Mouse (Mus musculus): ENCODE results near the gene Ccdc57.
"Not testable (repeated sequence)": the region's sequence is repeated elsewhere in the genome, so short reads cannot be mapped to it uniquely, and the experiment has no call there.

Ccdc57 gene

DNA sequence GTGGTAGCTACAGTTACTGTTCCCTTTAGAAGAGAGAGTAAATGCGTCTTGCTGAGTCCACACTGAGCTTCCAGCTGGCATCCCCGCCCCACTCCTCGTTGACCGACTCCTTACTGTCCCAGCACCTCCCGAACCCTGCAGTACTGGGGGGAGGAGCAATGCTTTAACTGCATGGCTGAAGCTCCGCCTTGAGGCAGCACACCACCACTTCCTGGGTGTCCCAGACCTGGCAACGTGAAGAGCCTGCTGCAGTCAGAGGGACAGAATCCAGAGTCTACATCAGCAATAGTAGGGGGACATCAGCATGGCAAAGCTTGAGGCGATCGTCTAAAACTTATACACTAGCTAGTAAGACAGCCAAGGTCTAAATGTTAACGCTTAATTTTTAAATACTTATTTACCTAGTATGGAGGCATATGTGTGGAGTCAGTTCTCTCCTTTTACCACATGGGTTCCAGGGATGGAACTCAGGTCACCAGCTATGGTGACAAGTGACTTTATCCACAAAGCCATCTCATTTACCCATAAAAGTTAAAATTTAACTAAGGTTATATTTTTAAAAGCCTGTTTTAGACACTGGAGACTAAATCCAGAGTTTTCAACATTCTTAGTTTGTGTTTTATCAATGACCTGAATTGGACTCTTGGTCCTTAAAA, 30.1 kb downstream of the Ccdc57 start:
- peak; percentile 37 for DNase-seq

DNA sequence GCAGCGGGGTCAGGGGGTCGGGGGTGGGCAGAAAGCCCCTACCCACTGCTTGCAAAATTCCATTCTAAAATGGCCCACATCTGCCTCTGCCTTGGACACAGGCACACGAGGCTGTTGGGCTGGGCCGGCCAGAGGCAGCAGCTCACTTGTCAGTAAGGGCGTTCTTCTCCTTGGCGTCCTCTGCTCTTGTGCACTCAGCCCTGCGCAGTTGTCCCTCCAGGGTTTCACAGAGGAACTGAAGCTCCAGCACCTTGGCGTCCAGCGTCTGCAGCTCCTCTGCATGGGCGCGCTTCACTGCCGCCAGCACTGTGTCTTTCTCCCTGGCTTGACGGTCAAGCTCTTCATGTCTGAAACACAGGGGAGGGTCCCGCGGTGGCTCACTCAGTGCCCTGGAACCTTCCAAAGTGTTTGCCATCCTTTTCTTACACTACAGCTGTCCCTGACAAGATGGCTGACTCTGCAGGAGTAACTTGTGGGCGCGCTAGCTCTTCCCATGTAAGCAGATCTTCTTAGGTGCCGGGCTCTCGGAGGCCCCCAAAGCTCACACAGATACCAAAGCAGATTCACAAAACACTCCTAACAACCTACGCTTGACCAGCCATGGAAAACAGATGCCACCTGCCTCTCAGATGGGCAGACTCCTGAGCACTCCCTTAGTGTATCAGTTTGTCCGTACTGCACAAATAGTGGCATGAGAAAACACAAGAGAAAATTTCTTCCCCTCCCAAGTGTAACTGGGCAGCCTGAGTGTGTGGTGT, 30.8 kb downstream of the Ccdc57 start:
- DNase-seq = peak; percentile 23

DNA sequence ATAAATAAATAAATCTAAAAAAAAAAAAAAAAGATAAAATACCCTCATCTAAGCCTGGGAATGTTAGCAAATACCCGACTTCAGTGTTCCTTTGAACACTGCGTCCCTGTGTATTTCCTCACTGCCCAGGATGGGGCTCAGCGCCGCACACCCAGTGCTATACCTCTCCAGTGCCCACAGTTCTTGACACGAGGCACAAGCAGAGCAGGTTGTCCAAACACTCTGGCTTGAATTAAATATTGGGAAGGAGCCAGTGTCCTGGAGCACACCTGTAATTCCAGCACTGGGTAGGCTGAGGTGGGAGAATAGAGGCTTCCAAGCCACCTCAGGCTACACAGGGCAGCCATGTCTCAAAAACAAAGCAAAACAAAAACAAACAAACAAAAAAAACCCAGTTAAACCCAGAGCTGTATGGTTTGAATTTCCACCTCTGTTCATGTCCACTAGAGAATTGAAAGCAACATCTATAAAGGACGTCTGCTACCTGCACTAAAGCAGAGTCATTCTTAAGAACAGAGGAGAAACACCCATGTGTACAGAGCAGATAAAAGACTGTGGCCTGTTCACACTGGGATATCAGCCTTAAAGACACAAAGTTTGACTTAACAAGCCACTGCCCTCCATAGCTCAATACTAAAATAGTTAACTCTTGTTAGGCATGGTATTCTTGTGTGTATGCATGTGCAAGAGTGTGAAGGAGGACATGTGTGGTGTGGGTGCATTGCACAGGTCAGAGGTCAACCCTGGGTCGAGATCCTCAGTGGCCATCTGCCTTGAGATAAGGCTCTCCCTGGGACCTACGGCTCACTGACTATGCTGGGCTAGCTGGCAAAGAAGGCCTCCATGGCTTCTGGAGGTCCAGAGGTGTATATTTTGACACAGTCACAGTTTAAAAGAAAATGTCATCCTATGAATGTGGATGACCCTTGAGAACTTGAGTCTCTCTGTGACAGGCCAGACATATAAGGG, 32.1 kb downstream of the Ccdc57 start:
- DNase-seq = no peak

DNA sequence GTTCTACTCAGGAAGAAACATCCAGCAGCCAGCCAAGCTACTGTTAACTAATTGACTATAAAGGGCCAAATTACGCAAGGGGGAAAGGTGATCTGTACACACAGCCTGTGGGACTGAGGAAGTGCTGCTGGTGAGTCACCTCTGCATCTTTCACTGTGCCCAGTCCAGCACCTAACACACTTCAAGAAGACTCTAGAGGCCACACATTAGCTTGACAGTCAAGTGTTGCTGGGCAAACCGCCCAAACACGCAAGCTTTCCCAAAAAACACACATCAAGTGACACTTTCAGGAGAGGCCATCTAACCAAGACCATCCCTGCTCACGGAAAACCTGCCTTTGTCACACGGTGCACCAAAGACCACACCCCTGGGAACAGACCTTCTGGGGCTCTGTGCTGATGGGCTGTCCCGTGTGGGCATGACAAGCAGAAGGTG, 34.5 kb downstream of the Ccdc57 start:
- DNase-seq = no peak

DNA sequence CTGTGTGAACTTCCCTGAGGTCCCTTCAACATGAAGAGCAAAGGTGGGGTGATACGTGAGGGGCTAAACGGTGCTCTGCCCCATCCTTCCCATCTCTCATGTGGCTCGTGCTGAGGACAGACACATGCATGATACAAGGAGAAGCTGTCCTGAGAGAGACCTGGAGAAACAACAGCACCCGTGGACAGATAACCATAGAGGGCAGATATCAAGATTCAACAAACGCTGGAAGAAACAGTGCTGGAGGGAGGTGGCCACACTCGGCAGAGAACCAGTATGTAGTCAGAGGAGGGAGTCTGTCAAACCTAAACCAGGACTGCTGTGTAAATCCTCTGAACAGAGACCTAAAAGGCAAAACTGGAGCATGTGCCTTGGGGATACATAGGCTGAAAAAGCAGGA, 37.2 kb downstream of the Ccdc57 start:
- no peak for DNase-seq

DNA sequence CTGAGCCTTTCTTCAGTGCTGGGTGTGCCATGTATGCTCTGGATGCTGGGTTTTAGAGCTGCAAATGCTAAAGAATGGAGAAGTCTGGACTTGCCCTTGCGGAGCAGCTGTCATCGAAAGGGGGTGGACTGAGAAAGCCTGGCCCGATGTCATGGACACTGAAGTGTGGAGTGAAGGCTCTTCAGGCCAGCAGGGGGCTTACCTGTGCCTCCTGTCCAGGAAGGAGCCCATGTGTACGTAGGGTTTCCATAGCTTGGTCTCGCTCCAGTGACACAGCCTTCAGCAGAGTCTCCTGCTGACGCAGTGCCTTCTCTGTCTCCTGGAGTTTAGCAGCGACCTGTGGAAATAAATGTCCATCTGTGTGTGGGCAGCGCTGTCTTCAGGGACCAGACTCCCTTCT, 38.3 kb downstream of the Ccdc57 start:
- no peak for DNase-seq

DNA sequence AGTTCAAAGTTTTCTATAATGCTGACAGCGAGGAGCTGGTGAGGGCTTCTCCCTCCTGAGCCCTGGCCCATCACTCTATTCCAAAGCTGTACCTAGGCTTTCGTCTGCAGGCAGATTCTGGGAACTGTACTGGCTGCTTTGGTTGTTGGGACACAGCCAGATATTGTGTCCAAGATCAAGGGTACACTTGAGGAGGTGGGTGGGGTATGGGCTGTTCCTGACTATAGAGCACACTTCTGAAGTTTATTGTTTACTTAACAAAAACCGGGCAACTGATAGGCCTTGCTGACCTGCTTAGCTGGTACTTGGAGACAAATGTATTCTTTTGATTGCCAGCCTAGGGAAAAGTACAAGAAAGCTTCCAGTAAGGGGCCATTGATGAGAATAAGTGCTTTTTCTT, 43.5 kb downstream of the Ccdc57 start:
- DNase-seq = no peak

DNA sequence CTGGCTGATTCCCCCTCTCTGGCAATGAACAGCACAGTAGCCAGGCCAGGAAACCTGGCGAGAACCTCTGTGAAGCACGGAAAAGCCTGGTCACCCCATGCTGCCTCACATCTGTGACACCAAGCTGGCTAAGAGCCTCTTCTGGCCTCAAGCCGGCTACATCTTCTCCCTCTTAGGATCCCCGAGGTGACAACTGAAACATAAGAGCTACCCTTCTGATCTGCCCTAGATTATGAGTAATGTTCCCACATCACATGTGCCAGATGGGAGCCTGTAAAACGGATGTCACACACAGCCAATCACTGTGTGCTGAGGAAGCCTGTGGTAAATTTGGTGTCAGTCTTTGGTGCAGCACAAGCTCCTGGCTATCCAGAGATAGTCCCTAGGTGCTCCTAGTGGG, 44.0 kb downstream of the Ccdc57 start:
- no peak for DNase-seq

DNA sequence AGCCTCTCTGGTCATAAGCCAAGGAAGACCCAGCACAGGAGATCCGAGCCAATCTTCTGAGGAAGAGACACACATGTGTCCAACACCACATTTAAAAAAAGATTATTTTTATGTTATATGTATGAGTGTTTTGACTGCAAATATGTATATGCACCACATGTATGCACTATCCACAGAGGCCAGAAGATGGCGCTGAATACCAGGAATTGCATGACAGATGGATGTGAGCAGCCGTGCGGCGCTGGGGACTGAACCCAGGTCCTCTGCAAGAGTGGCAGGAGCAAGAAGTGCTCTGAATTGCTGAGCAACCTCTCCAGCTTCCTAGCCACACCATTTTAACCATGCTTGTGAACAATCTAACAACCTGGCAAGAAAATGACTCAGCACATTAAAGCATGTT, 45.2 kb downstream of the Ccdc57 start:
- DNase-seq = no peak

DNA sequence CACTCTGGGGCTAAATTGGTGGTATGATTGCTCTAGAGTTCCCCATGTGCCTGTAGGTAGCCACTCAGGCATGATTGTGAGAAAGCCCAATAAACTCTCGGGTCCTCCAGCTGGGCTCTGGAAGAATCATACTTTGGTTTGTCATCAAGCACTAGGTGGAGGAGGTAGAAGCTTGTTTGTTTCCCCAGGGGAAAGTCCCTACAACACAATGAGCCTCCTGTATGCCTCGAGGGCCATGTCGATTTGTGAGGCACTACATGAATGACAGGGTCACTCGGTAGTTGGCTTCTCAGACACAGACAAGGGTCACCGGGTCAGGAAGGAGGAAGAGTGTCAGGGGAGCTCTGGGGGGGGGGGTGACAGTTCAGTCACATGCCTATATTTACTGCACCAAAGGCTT, 46.2 kb downstream of the Ccdc57 start:
- no peak for DNase-seq

DNA sequence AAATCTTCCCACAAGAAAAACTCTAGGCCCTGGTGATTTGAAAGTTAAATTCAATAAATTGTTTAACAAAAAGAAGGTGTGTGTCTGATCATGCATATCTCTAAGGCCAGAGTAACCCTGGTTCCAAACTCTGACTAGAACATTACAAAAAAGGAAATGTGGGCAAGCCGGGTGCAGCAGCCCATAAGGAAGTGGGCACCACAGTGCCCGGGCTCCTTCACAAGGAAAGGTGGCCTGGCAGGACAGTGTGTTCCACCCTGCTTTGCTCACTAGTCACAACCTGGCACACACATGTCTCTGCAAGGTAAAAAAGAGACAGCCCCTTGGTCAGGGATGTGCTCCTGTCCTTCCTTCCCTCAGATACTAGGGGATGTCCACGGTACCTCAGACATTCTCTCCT, 49.1 kb downstream of the Ccdc57 start:
- peak; percentile 24 for DNase-seq

DNA sequence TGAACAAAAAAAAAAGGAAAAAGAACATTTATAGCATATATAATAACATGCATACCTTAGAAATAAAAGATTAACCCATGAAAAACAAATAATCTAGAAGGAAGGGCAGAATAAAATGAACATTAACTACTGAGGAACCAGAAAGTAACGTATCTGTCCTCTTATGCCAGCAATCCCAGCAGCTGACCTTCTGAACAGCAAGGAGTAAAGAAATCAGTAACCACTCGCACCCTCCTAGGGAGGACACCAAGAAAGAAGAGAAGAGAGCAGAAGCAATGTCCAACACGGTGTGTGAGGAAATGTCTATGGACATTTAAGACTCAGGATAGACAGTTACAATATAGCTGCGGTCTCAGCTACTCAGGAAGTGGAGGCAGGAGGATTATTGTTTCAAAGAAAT, 49.7 kb downstream of the Ccdc57 start:
- peak; percentile 72 for DNase-seq

DNA sequence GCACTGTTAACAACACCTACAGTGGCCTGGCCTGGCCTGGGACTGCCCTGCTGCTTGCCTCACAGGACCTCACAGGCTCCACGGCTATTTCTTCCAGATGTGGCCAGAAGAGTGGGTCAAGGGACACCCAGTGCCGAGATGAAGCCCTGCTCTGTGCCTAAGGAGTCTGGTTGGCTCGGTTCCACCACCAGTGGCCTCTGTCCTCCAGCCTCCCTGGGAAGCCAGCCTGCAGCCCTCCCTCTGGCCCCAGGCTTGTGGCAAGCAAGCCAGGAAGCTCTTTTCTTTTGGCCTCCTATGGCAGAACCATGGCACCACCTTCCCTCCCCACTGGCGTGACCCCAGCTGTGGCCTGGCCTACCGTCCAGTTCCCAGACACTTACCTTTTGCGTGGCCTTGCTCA, 59.5 kb downstream of the Ccdc57 start:
- peak; percentile 83 for DNase-seq

DNA sequence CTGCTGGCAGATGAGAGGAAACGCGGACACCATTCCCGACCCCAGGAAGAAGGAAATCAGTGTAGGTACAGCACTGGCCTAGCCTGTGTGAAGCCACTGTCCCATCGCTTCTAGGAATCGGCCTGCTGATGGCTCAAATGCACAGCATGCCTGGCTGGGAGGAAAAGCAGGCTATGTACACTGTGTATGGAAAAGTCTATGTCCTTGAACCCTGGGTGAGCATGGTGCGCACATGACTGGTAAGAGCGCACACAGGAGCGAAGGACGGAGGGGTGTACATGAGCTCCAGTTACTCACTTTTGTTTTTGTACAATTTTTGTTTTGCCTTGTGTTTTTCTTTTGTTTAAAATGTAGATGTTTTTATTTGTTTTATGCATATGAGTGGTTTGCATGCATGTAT, 61.2 kb downstream of the Ccdc57 start:
- DNase-seq = no peak

DNA sequence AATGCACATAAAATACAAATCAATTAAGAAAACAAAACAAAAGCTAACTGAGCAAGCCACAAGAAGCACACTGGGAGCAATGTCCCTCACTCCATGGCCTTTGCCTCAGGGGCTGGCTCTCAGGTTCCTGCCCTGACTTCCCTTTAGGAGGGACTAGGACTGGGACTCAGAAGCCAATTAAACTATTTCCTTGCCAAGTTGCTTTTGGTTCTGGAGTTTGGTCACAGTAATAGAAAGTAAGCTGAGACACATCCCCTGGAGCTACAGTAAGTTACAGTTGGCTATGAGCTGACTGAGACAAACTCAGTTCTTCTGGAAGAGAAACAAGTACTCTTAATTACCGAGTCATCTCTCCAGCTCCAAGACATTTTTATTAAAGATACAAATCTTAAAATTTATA, 66.9 kb downstream of the Ccdc57 start:
- peak; percentile 47 for DNase-seq

DNA sequence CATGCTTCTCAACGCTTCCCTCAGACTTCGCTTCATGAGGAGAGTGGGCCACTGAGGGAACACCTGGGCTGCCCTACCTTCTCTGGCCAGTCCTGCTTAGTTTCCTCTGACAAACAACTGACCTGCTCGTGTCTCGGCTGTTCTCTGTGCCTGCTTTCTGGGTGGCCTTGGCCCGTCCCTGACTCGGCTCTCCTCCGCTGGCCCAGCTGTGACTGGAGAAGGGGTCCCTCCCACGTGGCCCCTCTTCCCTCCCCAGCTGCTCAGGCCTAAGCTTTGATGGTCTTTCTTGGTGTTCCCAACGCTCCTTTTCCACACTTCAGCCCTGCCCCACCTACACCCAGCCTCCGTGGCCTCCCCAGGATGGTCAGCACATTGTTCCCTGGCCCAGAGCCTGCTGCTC, 69.9 kb downstream of the Ccdc57 start:
- no peak for DNase-seq

DNA sequence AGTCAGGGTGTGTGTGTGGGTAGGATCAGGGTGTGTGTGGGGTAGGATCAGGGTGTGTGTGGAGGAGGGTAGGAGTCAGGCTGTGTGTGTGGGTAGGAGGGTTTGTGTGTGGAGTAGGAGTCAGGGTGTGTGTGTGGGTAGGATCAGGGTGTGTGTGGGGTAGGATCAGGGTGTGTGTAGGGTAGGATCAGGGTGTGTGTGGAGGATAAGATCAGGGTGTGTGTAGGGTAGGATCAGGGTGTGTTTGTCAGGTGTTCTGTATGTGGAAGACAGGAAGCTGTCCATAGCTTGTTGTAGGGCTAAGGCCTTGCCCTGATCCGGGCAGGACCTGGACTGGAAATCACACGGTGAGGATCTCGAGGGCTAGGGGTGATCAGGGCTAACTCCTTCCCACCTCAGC, 76.7 kb downstream of the Ccdc57 start:
- DNase-seq = not testable (repeated sequence)

DNA sequence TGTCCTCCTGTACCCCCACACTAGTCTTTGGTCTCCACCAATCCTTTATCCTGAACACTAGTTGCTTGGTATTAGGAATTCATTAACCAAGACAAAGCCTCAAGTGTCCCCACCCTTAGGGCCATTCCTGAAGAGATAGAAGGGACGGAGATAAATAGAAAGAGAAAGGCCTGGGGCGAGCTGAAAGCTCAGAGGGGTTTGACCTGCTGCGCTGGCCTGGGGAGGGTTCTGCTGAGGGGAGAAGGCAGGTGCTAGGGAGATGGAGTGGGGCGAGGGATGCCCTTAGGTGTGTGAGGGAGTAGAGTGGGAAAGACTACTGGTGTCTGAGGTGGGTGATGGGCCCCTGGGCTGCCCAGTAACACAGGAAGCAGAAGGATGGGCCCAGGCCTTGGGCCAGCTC, 78.9 kb downstream of the Ccdc57 start:
- no peak for DNase-seq

DNA sequence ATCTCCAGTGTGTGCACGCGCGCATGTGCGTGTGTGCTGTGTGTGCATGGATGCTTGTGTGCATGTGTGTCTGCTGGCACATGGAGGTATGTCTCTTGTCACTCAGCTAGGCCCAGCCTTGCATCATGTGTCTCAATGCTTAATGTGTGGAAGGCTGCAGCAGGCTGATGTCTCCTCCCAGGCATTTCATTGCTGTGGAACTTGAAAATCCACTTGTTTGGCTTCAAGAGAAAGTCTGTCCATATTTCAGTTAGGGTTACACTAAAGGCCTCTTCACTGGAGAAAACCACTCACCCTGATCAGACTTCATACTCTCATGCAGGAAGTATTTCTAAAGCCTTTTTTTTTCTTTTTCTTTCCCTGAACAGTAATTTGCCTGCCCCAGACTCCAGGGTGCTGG, 79.5 kb downstream of the Ccdc57 start:
- no peak for DNase-seq

DNA sequence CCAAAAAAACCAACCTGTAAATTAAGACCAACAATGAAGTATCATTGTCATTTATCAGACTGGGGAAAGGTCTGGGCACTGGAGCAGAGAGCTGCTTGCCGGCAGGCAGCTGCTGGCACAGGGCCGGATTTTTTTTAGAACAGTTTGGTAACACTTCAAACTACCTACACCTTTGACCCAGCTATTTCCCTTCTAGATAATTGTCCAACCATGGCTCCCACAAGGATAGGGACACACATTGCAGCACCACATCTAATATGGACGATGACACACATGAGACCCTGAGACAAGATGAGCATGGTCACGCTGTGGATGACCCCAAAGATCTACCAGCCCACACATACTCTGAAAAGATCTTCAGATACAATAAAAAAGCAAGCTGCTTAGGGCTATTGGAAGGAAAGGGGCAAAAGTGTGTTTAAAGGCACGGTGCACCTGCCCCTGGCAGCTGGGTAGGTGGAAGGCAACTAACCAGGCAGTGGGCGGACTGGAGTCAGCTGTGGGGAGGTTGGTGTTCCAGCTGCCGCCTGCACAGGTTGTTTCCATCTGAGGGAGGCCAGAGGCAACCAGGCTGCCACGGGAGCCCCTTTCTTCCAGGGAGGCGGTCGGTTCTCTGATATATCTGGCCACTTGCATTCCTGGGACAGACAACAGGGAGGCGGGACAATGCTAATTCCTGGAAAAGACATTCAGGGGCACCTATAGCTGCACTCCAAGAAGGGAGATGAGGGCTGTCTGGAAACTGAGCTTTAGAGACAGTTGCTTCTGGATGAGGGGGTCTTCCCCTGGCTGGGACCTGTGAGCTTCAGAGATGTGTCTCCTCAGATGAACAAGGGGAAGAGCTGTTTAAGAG, 80.4 kb downstream of the Ccdc57 start:
- DNase-seq = peak; percentile 94

DNA sequence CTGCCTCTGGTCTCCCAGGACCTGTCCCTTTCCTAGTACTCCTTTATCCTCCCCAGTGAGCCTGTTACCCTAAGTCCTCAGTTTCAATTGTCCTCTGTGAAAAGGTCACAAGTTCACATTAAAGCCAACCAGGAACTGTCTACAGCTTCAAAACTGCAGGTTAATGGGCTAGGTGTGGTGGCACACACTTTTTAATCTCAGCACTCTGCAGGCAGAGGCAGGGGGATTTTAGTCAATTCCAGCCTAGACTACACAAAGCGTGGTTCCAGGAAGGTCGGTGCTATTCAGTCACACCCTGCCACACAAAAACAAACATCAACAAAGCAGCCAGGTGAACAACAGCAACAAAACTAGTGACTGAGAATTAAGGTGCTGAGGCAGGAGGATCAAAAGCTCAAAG, 81.1 kb downstream of the Ccdc57 start:
- no peak for DNase-seq

DNA sequence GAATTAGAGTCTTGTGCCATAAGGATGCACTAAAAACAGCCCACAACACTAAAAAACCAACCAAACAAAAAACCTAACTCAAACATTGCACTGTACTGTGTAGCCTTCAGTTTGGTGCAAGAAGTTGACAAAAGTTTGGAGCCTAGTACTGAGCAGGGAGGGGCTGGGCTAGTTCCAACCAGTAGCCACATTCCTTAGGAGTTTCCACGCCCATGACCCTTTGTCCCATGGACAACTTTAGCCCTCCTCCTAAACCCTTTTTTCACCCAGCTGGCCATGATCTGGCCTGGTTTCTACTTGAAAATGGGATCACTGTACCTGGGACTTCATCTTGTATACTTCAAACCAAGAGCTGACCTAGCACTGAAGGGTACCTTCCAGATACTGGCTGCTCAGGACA, 81.5 kb downstream of the Ccdc57 start:
- peak; percentile 75 for DNase-seq
